Mouse (Mus musculus): ENCODE measurements around the gene Rasl11b.

The Rasl11b gene

DNA sequence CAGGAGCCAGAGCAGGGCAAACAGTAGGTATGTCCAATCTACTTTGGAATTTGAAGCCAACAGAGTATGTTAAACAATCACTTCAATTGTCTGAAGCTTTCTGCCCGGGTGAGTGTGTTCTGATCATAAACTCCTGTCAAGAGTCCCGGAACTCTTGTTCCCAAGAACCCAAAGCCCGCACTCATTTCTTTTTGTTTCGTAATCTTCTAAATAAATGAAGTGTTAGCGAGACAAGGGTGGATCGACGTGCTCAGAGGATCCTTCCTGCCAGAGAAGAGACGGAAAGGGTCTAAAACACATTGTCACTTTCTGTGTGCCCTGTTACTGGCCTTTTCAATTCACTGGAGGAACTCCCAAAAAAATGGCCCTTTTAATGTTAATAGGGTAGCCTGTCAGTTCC lies 6.2 kb upstream of the Rasl11b start:
- DNase-seq (ENCODE audit: low spot score) = no peak

DNA sequence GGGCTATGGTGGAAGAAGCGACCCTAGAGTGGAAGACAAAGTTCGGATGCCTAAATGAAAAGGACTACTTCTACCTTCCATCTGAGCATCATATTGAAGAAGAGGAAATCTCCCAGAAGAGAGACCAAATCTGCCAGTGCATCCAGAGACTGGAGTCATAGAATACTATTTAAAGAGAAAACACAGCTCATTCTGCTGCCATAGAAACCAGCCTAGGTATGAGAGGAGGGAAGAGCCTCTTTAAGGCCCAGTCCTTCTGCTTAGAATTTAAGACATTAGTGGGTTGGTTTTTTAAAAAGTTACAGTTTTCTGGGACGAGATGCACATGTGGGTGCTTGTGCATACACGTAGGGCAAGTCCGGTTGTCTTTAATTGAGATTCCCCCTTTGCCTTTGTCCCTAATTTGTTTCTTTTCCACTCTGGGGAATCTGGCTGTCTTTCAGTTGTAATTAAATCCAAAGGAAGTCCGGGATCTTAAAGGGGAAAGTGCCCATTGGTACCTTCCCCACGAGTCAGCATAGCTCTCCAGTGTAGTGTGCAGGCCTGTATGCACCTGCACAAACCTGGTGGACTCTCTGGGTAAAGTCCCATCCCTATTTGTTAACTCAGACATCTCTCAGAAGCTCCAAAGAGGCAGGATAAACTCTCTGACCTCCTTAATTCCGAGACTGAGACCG lies 5.5 kb upstream of the Rasl11b start:
- DNase-seq (ENCODE audit: low spot score) = no peak

DNA sequence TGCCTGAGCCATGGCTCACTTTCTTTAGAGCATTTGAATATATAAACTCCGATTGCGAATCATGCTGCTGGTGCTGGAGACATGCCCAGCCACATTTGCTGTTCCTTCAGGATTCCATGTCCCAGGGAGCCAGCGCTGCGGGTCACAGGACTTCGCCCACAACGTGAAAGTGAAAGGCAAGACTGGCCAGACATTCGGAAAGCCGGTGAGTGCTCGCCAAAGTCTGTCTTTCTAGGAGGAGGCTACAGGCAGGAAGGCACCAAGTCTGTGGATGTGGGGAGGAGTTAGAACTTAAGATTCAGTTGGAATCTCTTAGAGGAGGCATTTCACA lies 5.0 kb upstream of the Rasl11b start:
- DNase-seq (ENCODE audit: low spot score) = no peak

DNA sequence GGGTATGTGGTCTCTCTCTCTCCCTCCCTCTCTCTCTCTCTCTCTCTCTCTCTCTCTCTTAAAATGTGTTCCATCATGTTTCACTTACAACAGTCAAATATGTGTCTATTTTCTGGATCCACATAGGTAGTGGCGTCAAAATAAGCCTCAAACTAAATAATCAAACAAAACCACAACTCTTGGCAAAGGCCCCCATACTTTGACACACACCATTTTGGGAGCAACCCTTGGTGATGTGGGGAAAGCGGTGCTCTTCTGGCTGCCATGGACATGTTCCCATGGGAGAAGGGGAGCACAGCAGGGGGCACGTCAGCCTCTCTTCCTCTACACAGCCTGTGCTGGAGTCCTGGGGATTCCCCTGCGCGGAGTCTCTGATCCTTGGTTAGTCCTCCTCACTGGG lies 4.2 kb upstream of the Rasl11b start:
- DNase-seq (ENCODE audit: low spot score) = no peak

- no peak for DNase-seq (ENCODE audit: low spot score)
Observed at GRCm38 (mm10) chr5:74193008-74193407, 2.1 kb upstream of the Rasl11b start.

DNA sequence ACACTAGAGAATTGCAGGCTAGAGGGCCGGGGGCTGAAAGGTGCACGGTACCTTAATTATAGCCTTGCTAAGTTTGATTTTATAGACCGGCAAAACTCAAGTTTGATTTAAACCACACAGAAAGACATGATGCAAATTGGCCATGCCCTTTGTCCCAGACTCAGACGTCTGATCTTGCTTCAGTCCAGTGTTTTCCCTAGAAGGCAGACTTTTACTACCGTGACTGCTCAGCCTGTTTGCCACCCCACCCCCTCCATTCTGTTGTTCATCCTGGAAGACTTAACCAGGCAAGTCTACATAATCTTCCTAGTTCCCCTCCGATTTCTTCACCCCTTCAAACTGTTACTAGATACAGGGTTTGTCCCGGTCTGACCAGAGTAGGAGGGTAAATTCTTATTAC lies 1.5 kb upstream of the Rasl11b start:
- DNase-seq (ENCODE audit: low spot score) = no peak

DNA sequence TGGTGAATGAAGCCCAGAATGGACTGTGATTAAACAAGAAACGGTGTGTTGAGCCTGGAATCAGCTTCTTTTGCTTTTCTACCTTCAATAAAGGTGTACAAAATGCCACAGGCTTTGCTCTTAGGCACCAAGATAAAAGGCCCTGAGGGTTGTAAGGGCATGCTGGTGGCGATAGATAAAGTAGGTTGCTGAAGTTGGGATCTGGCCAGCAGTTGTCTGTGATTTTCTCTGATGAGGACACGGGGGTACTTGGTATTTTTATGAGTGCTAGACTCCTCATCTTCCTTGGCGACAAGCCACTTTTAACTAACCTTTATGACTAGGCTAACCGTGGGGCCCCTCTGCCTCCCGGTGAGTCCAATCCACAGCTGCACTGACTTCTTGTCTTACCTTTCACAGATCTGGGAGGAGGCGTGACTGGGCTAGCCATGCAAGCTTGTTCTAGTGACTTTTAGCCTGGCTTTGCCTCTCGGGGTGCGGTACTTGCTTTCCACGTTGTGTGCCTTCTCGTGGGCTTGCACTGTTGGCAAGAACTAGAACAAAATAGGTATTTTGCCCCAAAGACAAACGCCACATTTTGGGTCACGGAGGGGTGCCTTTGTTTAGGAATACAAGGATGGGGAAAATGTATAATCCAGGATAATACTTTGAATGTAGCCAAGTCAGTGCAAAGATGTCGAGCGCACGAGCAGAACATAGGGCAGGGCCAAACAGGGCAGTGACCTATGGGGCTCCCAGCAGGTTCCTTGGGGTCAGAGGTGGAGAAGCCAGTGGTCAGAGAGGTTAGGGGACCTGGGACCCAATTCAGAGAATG lies 852 bp upstream of the Rasl11b start:
- DNase-seq (ENCODE audit: low spot score) = no peak

GRCm38 (mm10) chr5:74195614-74196306 lies 674 bp downstream of the Rasl11b start:
- no peak for DNase-seq (ENCODE audit: low spot score)

DNA sequence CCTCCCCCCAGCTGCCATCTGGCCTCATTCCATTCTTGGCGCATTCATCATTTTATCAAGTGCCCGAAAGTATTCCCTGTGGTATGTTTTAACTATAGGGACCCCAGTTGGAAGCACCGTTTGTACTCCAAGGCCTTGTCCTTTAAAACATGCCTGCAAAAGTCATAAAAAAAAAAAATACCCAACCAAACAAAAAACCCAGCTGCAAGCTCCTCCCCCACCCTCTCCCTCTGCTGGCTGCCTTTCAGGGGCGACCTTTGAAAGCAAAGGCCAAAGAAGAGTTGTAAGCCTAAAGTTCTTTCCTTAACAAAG lies 1.2 kb downstream of the Rasl11b start:
- no peak for DNase-seq (ENCODE audit: low spot score)

- no peak for DNase-seq (ENCODE audit: low spot score)
Observed at GRCm38 (mm10) chr5:74197541-74198330, 2.6 kb downstream of the Rasl11b start.

DNA sequence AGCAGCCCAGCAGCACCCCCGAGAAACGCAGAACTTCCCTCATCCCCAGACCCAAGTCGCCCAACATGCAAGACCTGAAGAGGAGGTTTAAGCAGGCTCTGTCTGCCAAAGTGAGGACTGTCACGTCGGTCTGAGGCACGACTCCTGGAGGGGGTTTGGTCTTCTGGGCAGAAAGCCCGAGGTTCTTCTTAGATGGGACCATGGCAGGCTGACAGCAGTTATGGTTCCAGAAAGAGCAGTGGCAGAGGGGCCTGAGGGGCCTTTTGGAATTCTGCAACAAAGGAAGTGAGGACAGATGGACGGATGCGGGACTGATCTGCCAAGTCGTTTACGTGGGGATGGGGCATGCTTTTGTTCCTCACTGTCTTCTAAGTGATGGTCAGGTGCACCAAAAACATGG lies 3.4 kb downstream of the Rasl11b start:
- no peak for DNase-seq (ENCODE audit: low spot score)

- no peak for DNase-seq (ENCODE audit: low spot score)
Observed at GRCm38 (mm10) chr5:74199793-74200192, 4.7 kb downstream of the Rasl11b start.

GRCm38 (mm10) chr5:74200481-74200880 lies 5.4 kb downstream of the Rasl11b start:
- DNase-seq (ENCODE audit: low spot score) = no peak

GRCm38 (mm10) chr5:74201570-74202357 lies 6.7 kb downstream of the Rasl11b start:
- no peak for DNase-seq (ENCODE audit: low spot score)

DNA sequence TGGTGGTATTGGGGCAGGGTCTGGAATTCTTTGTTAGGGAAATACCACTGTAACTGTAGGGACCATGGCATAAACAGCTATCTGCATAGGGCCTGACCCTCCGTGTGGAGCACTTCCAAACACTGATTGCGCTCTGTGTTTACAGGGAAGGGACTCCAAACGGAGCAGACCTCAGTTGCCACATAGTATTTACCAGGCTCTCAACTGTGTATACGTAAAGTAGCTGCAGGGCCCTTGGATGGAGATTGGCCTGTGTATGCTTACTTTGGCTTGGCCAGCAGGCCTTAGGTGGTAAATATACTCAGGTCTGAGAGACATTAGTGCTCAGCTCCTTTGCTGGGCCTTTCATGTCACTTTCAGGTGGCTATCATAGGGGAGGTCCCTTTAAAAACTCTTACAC lies 7.4 kb downstream of the Rasl11b start:
- no peak for DNase-seq (ENCODE audit: low spot score)

- DNase-seq (ENCODE audit: low spot score) = no peak
Observed at GRCm38 (mm10) chr5:74204465-74204864, 9.4 kb downstream of the Rasl11b start.

GRCm38 (mm10) chr5:74205509-74205908 lies 10.4 kb downstream of the Rasl11b start:
- no peak for DNase-seq (ENCODE audit: low spot score)

- DNase-seq (ENCODE audit: low spot score) = no peak
Observed at GRCm38 (mm10) chr5:74206038-74206437, 11.0 kb downstream of the Rasl11b start.

- DNase-seq (ENCODE audit: low spot score) = no peak
Observed at GRCm38 (mm10) chr5:74206649-74207048, 11.6 kb downstream of the Rasl11b start.

DNA sequence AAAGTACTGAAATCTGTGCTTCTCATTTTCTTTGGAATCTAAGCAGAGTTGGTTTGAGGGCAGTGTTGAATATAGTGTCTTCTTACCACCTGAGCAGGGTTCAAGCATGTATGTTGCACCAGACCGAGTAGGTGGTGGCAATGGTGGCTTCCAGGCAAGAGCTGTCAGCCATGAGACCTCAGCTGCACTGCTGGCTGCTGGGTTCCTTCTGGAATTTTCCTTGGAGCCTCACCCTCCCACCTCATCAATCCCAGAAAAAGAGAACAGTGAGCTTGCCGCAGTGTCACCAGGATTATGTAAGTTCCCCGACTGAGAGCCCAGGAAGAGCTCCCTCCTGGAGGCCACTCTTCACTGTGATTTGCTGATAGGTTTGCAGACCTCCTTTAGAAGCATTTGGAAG lies 12.1 kb downstream of the Rasl11b start:
- DNase-seq (ENCODE audit: low spot score) = no peak

- DNase-seq (ENCODE audit: low spot score) = no peak
Observed at GRCm38 (mm10) chr5:74208438-74208837, 13.4 kb downstream of the Rasl11b start.

GRCm38 (mm10) chr5:74209640-74210039 lies 14.6 kb downstream of the Rasl11b start:
- no peak for DNase-seq (ENCODE audit: low spot score)
